Mouse (Mus musculus): ENCODE measurements around the gene Ifi47.

DNA sequence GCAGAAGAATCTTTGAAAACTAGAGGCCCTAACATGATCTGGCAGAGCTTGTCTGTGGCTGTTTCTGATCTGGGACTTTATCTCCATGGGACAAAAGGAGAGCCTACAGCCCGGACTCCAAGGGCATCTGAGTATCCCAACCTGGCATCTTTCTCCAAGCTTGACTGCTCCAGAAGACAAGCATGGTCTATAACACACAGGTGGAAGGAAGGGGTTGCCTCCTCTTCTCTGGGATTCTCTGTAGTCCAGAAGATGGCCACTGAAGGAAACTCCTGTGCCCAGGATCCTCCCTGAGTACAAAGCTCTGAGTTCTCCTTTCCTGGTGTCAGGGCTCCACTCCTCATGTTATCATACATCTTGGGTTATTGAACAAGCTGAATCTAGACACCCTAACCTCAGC lies 4.2 kb downstream of the Ifi47 start:
- TF ChIP-seq CTCF (IDR thresholded peaks at IDR 0.05; ENCODE audit: extremely low read depth, insufficient read depth, insufficient read length, insufficient replicate concordance) (no peak), POLR2A (IDR thresholded peaks at IDR 0.05; ENCODE audit: low read depth, low read length) (no peak)

Measured in spleen, adult 2 months (tissue).